Mouse (Mus musculus): ENCODE results near the gene Rerg. TPM values are rescaled to one million over a fixed set of nuclear protein-coding genes. Genes with fewer than 3 reads are reported as not detected.

Gene Rerg
- total RNA-seq, 2 experiments from 2014 or later, result 9.2 to 11.0 TPM

- peak; percentile 21 for DNase-seq
- intact Hi-C loops (cut with DNase I), result no loop called here
These were observed 34.5 kb downstream of the Rerg start for GRCm38 (mm10) chr6:137135506-137136391.

GRCm38 (mm10) chr6:137131794-137132193 is 38.5 kb downstream of the Rerg start:
- intact Hi-C loops (cut with DNase I), result no loop called here
- no peak for DNase-seq

DNA sequence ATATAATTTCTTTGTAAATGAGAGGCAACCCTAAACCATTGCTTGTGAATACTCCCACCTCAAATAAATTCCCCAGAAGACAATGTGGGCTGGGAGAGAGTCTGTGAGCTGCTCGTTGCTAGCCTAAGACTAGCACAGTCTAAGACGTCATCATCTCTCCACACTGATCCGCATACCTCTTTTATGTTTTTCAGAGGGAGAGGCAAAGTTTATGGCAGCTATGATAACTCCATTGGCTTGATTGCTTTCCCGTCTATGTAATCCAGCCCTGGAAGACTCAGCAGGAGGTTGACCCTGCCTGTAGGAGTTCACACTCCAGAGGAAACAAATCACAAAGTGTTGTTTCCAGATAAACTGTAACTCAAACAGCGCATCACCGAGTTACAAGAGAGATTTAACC is 38.9 kb downstream of the Rerg start:
- intact Hi-C loops (cut with DNase I), result no loop called here
- DNase-seq, result no peak

DNA sequence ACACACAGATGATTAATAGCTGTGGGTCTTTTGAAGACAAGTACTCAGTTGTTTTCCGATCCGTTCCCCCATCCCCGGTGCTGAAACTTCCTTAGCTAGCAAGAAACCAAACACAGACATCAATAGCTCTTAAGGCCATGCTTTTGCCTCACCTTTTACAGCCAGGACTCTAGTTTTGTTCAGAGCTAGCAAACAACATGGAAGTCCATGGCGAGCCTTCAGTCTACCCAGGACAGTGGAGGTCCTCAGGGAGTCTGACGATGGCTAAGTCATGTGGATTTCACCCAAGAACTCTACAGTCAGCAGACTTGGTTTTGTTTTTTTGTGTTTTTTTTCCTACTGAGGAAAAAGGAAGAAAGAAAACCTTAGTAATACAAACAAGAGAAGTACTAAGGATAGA is 43.4 kb downstream of the Rerg start:
- intact Hi-C loops (cut with DNase I), result no loop called here
- DNase-seq, result no peak

DNA sequence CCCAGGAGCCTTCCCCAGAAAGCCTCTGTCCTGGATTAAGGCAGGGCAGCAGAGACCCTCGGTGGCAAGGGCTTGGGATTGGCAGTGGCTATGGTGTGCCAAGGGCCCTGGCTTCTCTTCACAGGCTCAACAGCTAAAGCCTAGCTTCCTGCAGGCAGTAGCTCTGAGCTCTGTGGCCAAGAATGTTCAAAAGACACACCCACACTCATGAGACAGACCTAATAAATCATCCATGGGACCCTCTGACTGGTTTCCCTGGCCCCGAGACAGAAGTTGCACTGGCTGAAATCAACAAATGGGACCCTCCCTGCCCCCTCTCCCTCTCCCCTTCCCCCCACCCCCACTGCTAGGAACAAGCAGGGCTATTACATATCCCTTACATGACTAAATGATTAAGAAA is 44.1 kb downstream of the Rerg start:
- intact Hi-C loops (cut with DNase I), result no loop called here
- DNase-seq, result peak; percentile 9

- DNase-seq, result no peak
- intact Hi-C loops (cut with DNase I), result no loop called here
These were observed 44.9 kb downstream of the Rerg start for GRCm38 (mm10) chr6:137125433-137125832.

DNA sequence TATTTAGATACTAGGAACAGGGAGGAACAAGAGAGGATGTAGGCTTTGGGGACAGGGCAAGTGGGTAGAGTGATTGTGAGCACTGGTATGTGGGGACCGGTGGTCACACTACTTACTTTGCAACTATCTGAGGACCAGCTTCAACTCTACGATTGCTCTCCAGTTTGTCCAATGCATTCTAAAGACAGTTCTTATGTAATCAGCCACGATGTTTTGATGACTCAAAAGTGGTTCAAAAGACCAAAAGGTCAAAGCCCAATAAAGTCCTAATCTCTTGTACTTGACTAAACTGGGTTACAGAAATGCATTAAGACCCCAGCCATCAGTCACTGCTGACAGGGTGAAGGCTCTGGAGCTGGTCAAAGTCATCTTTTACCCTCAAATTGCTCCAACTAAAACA is 45.3 kb downstream of the Rerg start:
- intact Hi-C loops (cut with DNase I), result no loop called here
- no peak for DNase-seq

- intact Hi-C loops (cut with DNase I), result no loop called here
These were observed 53.3 kb downstream of the Rerg start for GRCm38 (mm10) chr6:137116849-137117473.

GRCm38 (mm10) chr6:137114859-137115258 is 55.4 kb downstream of the Rerg start:
- intact Hi-C loops (cut with DNase I), result no loop called here
- no peak for DNase-seq

More at GRCm38 (mm10) chr6:137116849-137117473, 53.3 kb downstream of the Rerg start:
- DNase-seq, result no peak

DNA sequence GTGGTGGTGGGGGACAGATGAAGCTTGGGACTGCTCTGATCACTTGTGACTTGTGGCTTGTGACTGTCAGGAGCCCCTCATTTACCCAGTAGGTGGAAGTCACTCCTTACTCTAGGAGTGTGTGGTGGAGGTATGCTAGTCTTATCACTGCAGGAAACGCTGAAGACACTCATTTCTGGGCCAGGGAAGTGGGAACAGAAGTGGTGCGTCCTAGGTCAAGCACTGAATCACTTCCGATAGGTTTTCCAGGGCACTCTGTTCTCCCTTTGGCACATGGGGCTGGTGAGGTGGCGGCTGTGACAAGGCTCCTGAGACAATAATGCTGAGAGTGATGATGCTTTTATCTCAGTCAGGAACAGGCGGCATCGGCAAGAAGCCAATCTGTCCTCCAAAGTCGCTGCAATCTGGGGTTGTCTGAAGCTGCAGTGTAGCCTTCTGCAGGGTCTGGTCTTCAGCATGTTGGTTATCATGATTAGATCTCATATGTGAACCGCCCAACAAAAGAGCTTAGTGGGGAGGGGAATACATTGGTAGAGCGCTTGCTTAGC is 59.0 kb downstream of the Rerg start:
- DNase-seq, result no peak
- intact Hi-C loops (cut with DNase I), result no loop called here

DNA sequence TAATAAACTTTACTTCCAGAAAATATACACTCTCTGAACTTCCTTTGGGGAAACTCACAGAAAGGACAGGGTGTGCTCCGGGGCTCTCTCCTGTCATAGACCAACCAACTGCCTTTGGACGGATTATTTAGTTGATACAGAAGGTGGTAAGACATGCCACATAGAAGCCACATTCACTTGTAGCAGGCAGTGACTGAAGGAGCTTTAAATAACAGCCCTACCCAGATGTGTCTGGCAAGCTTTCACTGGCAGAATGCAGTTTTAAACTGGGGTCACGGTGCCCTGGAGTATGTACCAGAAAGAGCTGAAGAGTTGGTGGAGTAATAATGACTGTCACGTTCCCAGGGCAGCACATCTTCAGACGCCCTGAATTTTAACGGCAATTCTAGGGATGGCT is 59.5 kb downstream of the Rerg start:
- no peak for DNase-seq
- intact Hi-C loops (cut with DNase I), result no loop called here

DNA sequence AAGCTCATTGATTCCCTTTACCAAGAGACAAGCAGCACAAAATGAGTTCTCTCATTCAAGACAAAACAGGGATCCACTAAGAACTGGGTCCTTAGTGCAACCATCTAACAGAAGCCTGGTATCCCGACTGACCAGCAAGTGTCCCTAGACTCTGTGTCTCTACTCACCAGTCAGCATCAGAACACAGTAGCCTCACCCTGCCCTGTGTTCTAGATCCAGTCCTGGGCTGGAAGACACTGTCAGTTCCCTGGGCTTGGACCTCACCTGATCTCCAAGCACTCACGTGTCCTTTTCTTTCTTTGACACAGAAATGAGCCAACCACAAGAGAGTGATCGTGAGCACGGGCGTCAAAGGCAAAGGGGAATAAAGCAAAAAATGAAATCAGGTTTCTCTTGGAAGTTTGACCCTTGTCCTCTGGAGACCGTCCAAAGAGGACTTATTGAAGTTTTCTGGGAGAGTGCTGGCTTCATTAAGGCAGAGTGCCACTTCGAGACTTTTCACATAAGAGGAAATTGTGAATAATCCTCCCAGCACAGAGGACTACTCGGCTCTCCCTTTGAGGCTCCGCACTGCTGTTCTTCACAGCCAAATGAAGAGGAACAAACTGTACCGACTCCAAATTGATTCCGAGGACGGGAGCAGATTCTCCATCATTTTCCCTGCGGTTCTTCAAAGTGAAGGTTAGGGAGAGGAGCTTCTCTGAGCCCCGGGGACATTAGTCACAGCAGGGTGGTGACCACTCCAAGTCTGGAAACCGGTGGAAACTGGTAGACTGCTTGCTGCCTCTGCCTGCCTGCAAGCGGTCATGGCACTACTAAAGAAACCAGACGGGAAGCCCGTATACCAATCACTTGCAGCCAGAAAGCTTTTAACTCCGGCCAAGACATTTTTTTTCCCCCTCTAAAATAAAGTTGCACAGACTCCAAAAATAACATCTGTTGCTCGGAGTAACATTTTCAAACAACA is 60.2 kb downstream of the Rerg start:
- no peak for DNase-seq
- intact Hi-C loops (cut with DNase I), result no loop called here

DNA sequence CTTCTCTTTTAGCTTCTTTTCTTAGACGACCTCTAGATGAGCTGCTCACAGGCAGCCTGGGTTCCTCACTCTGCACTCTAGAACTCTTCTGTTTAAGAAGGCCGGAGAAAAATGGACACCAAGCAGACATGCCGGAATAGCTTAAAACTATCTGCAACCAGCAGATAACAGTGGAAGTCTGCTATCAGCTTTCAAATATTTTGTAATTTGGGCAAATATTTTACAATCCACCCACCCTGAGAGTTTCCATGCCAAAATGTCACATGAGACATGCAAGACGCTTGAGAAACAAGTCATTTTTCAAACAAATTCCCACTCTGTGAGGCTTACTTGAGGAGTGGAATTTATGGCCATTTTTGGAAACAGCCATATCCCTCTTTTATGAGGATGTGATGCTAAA is 65.0 kb downstream of the Rerg start:
- intact Hi-C loops (cut with DNase I), result no loop called here
- no peak for DNase-seq

DNA sequence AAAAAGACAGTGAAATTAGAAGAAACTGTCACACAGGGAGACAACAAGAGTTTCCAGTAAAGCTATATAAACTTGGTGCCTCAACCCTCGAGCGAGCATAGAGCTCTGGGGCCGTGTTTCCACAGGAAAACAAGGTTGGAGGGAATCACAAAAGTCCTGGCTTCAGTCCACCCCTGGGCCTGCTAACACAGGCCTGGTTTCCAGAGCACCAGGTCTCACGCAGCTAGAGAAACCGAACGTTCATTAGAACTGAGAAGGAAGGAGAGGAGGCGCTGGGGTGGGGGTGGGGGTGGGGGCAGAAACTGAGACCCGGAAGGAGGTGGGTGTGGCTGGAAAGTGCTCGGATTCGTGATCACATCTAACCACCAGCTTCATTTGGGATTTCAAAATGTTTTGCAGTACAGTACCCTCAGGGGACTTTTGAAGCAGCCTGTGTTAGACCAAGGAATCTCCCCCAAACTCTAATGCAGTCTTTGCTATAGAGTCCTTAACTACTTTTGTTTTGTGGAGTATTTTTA is 67.6 kb downstream of the Rerg start:
- intact Hi-C loops (cut with DNase I), result no loop called here
- peak; percentile 17 for DNase-seq

- intact Hi-C loops (cut with DNase I), result no loop called here
- peak; percentile 18 for DNase-seq
These were observed 68.2 kb downstream of the Rerg start for GRCm38 (mm10) chr6:137101886-137102661.

- DNase-seq, result no peak
- intact Hi-C loops (cut with DNase I), result no loop called here
These were observed 70.0 kb downstream of the Rerg start for GRCm38 (mm10) chr6:137100259-137100658.

- peak; percentile 37 for DNase-seq
- intact Hi-C loops (cut with DNase I), result loop anchor here (5.0 kb wide), 1 partner anchor 69 kb away; no protein-coding TSS in a partner anchor
These were observed 71.8 kb downstream of the Rerg start for GRCm38 (mm10) chr6:137098232-137099191.

- intact Hi-C loops (cut with DNase I), result no loop called here
- no peak for DNase-seq
These were observed 75.8 kb downstream of the Rerg start for GRCm38 (mm10) chr6:137094475-137094874.

- peak; percentile 17 for DNase-seq
- intact Hi-C loops (cut with DNase I), result no loop called here
These were observed 81.8 kb downstream of the Rerg start for GRCm38 (mm10) chr6:137088469-137088868.

All from left cerebral cortex, postnatal 4 days (tissue).